Mouse (Mus musculus) limb, embryonic 11.5 days (tissue): ENCODE data around the gene Kcnk5. TPM values are rescaled to one million over a fixed set of nuclear protein-coding genes. Genes with fewer than 3 reads are reported as not detected.

Experiments used
- ATAC-seq: fragments of 200-750 bp; cut with Nextera tagmentation; 2 replicates; pipeline ENCODE4 v1.8.0; 2017; ENCODE audit warnings: low read depth; ENCODE audit not compliant: insufficient number of reproducible peaks, low FRiP score, low TSS enrichment
- DNase-seq: peaks from one replicate; pipeline ENCODE4 v3.0.0-alpha.2; 2015; ENCODE audit warnings: low spot score
- H3K27ac ChIP-seq: fragments of 300-500 bp; sonication (generic); replicated peaks from 2 replicates; pipeline ENCODE4 v1.5.1; 2014; ENCODE audit warnings: low read depth, mild to moderate bottlenecking, low read length
- H3K27me3 ChIP-seq: fragments of 300-500 bp; sonication (generic); 2 replicates; pipeline ENCODE4 v1.6.1; 2014; ENCODE audit warnings: mild to moderate bottlenecking, low read length, mixed read lengths; ENCODE audit not compliant: control insufficient read depth, insufficient read depth
- H3K36me3 ChIP-seq: fragments of 300-500 bp; sonication (generic); 2 replicates; pipeline ENCODE4 v1.6.1; 2014; ENCODE audit warnings: mild to moderate bottlenecking, low read length, moderate library complexity, mixed read lengths; ENCODE audit not compliant: control insufficient read depth, insufficient read depth
- H3K4me1 ChIP-seq: fragments of 300-500 bp; sonication (generic); 2 replicates; pipeline ENCODE4 v1.6.1; 2014; ENCODE audit warnings: low read length, mixed read lengths; ENCODE audit not compliant: control insufficient read depth, insufficient read depth
- H3K4me2 ChIP-seq: fragments of 300-500 bp; sonication (generic); 2 replicates; pipeline ENCODE4 v1.6.1; 2014; ENCODE audit warnings: low read depth, mild to moderate bottlenecking, moderate library complexity; ENCODE audit not compliant: severe bottlenecking
- H3K4me3 ChIP-seq: fragments of 300-500 bp; sonication (generic); 2 replicates; pipeline ENCODE4 v1.5.1; 2014; ENCODE audit warnings: low read depth, low read length
- H3K9ac ChIP-seq: fragments of 300-500 bp; sonication (generic); 2 replicates; pipeline ENCODE4 v1.6.1; 2014; ENCODE audit warnings: mild to moderate bottlenecking, low read length
- H3K9me3 ChIP-seq: fragments of 300-500 bp; sonication (generic); 2 replicates; pipeline ENCODE4 v1.6.1; 2016; ENCODE audit warnings: low read length; ENCODE audit not compliant: control insufficient read depth
- WGBS: fragments of 180-500 bp; shearing (Covaris S2); extraction: QIAGEN DNeasy Blood & Tissue Kit; methylation state at CpG from one replicate; pipeline ENCODE4 v1.1.7; 2014; 5-methylcytosine and 5-hydroxymethylcytosine counted together
- polyA plus RNA-seq: library from polyadenylated mRNA; unstranded; fragments of >200 nt; fragmentation: Nextera tagmentation; extraction: Ambion mirVana; gene quantifications from 2 replicates; pipeline ENCODE4 v1.2.1, GENCODE M21; 2014

The Kcnk5 gene
- polyA plus RNA-seq, 1 experiment from 2014 or later, result 5.2 TPM

- DNase-seq (no peak), ATAC-seq (no peak)
- Histone ChIP-seq H3K4me3 (no peak overlapping the region), H3K4me2 (no peak overlapping the region), H3K36me3 (no peaks in the 10 kb centered on the region), H3K27me3 (no peaks in the 10 kb centered on the region), H3K4me1 (no peaks in the 10 kb centered on the region), H3K27ac (no peak overlapping the region), H3K9ac (no peak overlapping the region), H3K9me3 (no peaks in the 10 kb centered on the region)
- WGBS, result 89% methylated on average over 5 of the region's 5 CpGs
Observed at GRCm38 (mm10) chr14:20223253-20223652, 41.6 kb upstream of the Kcnk5 start.

GRCm38 (mm10) chr14:20221083-20221482 is 39.5 kb upstream of the Kcnk5 start:
- Histone ChIP-seq H3K9ac (no peak overlapping the region), H3K36me3 (no peaks in the 10 kb centered on the region), H3K27me3 (no peaks in the 10 kb centered on the region), H3K9me3 (no peaks in the 10 kb centered on the region), H3K27ac (no peak overlapping the region), H3K4me2 (no peak overlapping the region), H3K4me3 (no peak overlapping the region), H3K4me1 (no peaks in the 10 kb centered on the region)
- 77% methylated on average over 7 of the region's 7 CpGs for WGBS
- ATAC-seq, result no peak
- DNase-seq, result no peak

GRCm38 (mm10) chr14:20219849-20220248 is 38.2 kb upstream of the Kcnk5 start:
- Histone ChIP-seq H3K4me1 (no peaks in the 10 kb centered on the region), H3K27me3 (no peaks in the 10 kb centered on the region), H3K27ac (no peak overlapping the region), H3K4me3 (no peak overlapping the region), H3K9ac (no peak overlapping the region), H3K9me3 (no peaks in the 10 kb centered on the region), H3K36me3 (no peaks in the 10 kb centered on the region), H3K4me2 (no peak overlapping the region)
- DNase-seq, result no peak
- no peak for ATAC-seq
- 78% methylated on average over 1 of the region's 1 CpGs for WGBS

GRCm38 (mm10) chr14:20217299-20217864 is 35.8 kb upstream of the Kcnk5 start:
- Histone ChIP-seq H3K4me2 (no peak overlapping the region), H3K27me3 (no peaks in the 10 kb centered on the region), H3K9me3 (no peaks in the 10 kb centered on the region), H3K36me3 (no peaks in the 10 kb centered on the region), H3K27ac (no peak overlapping the region), H3K9ac (no peak overlapping the region), H3K4me1 (no peaks in the 10 kb centered on the region), H3K4me3 (no peak overlapping the region)
- 62% methylated on average over 3 of the region's 3 CpGs for WGBS
- no peak for ATAC-seq
- no peak for DNase-seq

GRCm38 (mm10) chr14:20216561-20217298 is 35.1 kb upstream of the Kcnk5 start:
- DNase-seq (no peak), ATAC-seq (no peak)
- 86% methylated on average over 7 of the region's 7 CpGs for WGBS
- Histone ChIP-seq H3K36me3 (no peaks in the 10 kb centered on the region), H3K4me1 (no peaks in the 10 kb centered on the region), H3K4me3 (no peak overlapping the region), H3K4me2 (no peak overlapping the region), H3K27me3 (no peaks in the 10 kb centered on the region), H3K9ac (no peak overlapping the region), H3K27ac (no peak overlapping the region), H3K9me3 (no peaks in the 10 kb centered on the region)

- Histone ChIP-seq H3K27ac (no peak overlapping the region), H3K9ac (no peak overlapping the region), H3K36me3 (no peaks in the 10 kb centered on the region), H3K27me3 (no peaks in the 10 kb centered on the region), H3K9me3 (no peaks in the 10 kb centered on the region), H3K4me2 (no peak overlapping the region), H3K4me3 (no peak overlapping the region), H3K4me1 (no peaks in the 10 kb centered on the region)
- DNase-seq (no peak), ATAC-seq (no peak)
- WGBS, result 52% methylated on average over 5 of the region's 5 CpGs
Observed at GRCm38 (mm10) chr14:20215826-20216225, 34.2 kb upstream of the Kcnk5 start.

- Histone ChIP-seq H3K9ac (no peak overlapping the region), H3K4me2 (no peak overlapping the region), H3K9me3 (no peaks in the 10 kb centered on the region), H3K27me3 (no peaks in the 10 kb centered on the region), H3K4me1 (no peaks in the 10 kb centered on the region), H3K27ac (no peak overlapping the region), H3K4me3 (no peak overlapping the region), H3K36me3 (no peaks in the 10 kb centered on the region)
- no peak for DNase-seq
- no peak for ATAC-seq
- 86% methylated on average over 7 of the region's 7 CpGs for WGBS
Observed at GRCm38 (mm10) chr14:20214125-20214524, 32.5 kb upstream of the Kcnk5 start.

GRCm38 (mm10) chr14:20211754-20212601 is 30.4 kb upstream of the Kcnk5 start:
- Histone ChIP-seq H3K27me3 (no peaks in the 10 kb centered on the region), H3K27ac (no peak overlapping the region), H3K9me3 (no peaks in the 10 kb centered on the region), H3K4me3 (no peak overlapping the region), H3K36me3 (no peaks in the 10 kb centered on the region), H3K4me2 (no peak overlapping the region), H3K4me1 (no peaks in the 10 kb centered on the region; the same call in 1 of the 2 replicates), H3K9ac (no peak overlapping the region)
- WGBS, result 71% methylated on average over 9 of the region's 9 CpGs
- DNase-seq (no peak), ATAC-seq (no peak)
